Mouse (Mus musculus): Measurements from ENCODE around the gene Il24. TPM values are rescaled to one million over a fixed set of nuclear protein-coding genes. Genes with fewer than 3 reads are reported as not detected.

Il24 gene
- polyA plus RNA-seq (2012; rRNA removed) = not detected in 2 replicates

GRCm38 (mm10) chr1:130887354-130887753 lies at the start of gene Il24:
Il24 (minus strand) TSS chr1:130887454.
- Histone ChIP-seq H3K36me3 (ENCODE audit: control insufficient read depth, insufficient read depth, low read length) (no peaks in the 10 kb centered on the region), H3K27ac (ENCODE audit: control insufficient read depth, insufficient read depth, low read depth, low read length) (no peak within 1 kb of the TSS), H3K27me3 (ENCODE audit: control insufficient read depth, insufficient read depth, low read length) (no peaks in the 10 kb centered on the region), H3K4me1 (ENCODE audit: control insufficient read depth, insufficient read depth, low read length) (no peaks in the 10 kb centered on the region), H3K4me3 (ENCODE audit: control insufficient read depth, low read depth, low read length) (no peak within 1 kb of the TSS)
- TF ChIP-seq POLR2A (IDR thresholded peaks at IDR 0.05; ENCODE audit: control insufficient read depth, low read depth, low read length) = no peak
- TF ChIP-seq CTCF (IDR thresholded peaks at IDR 0.05; ENCODE audit: control insufficient read depth, insufficient read depth, insufficient replicate concordance, low read depth, low read length) = no peak

- no peak for TF ChIP-seq CTCF (IDR thresholded peaks at IDR 0.05; ENCODE audit: control insufficient read depth, insufficient read depth, insufficient replicate concordance, low read depth, low read length)
- no peak for TF ChIP-seq POLR2A (IDR thresholded peaks at IDR 0.05; ENCODE audit: control insufficient read depth, low read depth, low read length)
- Histone ChIP-seq H3K4me1 (ENCODE audit: control insufficient read depth, insufficient read depth, low read length) (no peaks in the 10 kb centered on the region), H3K27me3 (ENCODE audit: control insufficient read depth, insufficient read depth, low read length) (no peaks in the 10 kb centered on the region), H3K27ac (ENCODE audit: control insufficient read depth, insufficient read depth, low read depth, low read length) (no peak overlapping the region), H3K36me3 (ENCODE audit: control insufficient read depth, insufficient read depth, low read length) (no peaks in the 10 kb centered on the region), H3K4me3 (ENCODE audit: control insufficient read depth, low read depth, low read length) (no peak overlapping the region)
These were observed 49.1 kb upstream of the Il24 start for GRCm38 (mm10) chr1:130936351-130936750.

- no peaks in the 10 kb centered on the region for H3K27me3 ChIP-seq (ENCODE audit: control insufficient read depth, insufficient read depth, low read length)
- H3K27ac ChIP-seq (ENCODE audit: control insufficient read depth, insufficient read depth, low read depth, low read length) = no peak overlapping the region
- TF ChIP-seq POLR2A (IDR thresholded peaks at IDR 0.05; ENCODE audit: control insufficient read depth, low read depth, low read length) (no peak), CTCF (IDR thresholded peaks at IDR 0.05; ENCODE audit: control insufficient read depth, insufficient read depth, insufficient replicate concordance, low read depth, low read length) (no peak; the same call in 1 of the 2 replicates)
- H3K36me3 ChIP-seq (ENCODE audit: control insufficient read depth, insufficient read depth, low read length) = no peaks in the 10 kb centered on the region
- no peaks in the 10 kb centered on the region for H3K4me1 ChIP-seq (ENCODE audit: control insufficient read depth, insufficient read depth, low read length)
- no peak overlapping the region for H3K4me3 ChIP-seq (ENCODE audit: control insufficient read depth, low read depth, low read length)
These were observed 39.2 kb upstream of the Il24 start for GRCm38 (mm10) chr1:130926484-130926883.

- Histone ChIP-seq H3K27ac (ENCODE audit: control insufficient read depth, insufficient read depth, low read depth, low read length) (no peak overlapping the region), H3K36me3 (ENCODE audit: control insufficient read depth, insufficient read depth, low read length) (no peaks in the 10 kb centered on the region), H3K4me3 (ENCODE audit: control insufficient read depth, low read depth, low read length) (no peak overlapping the region), H3K27me3 (ENCODE audit: control insufficient read depth, insufficient read depth, low read length) (no peaks in the 10 kb centered on the region), H3K4me1 (ENCODE audit: control insufficient read depth, insufficient read depth, low read length) (no peaks in the 10 kb centered on the region)
- TF ChIP-seq POLR2A (IDR thresholded peaks at IDR 0.05; ENCODE audit: control insufficient read depth, low read depth, low read length) (no peak), CTCF (IDR thresholded peaks at IDR 0.05; ENCODE audit: control insufficient read depth, insufficient read depth, insufficient replicate concordance, low read depth, low read length) (no peak)
These were observed 31.2 kb upstream of the Il24 start for GRCm38 (mm10) chr1:130918323-130918980.

GRCm38 (mm10) chr1:130911401-130912010 lies 24.3 kb upstream of the Il24 start, which contains the start of gene Il20:
Il20 (minus strand) TSS chr1:130911451.
- TF ChIP-seq CTCF (IDR thresholded peaks at IDR 0.05; ENCODE audit: control insufficient read depth, insufficient read depth, insufficient replicate concordance, low read depth, low read length) = no peak
- no peaks in the 10 kb centered on the region for H3K27me3 ChIP-seq (ENCODE audit: control insufficient read depth, insufficient read depth, low read length)
- H3K4me3 ChIP-seq (ENCODE audit: control insufficient read depth, low read depth, low read length) = no peak within 1 kb of the TSS
- H3K4me1 ChIP-seq (ENCODE audit: control insufficient read depth, insufficient read depth, low read length) = no peaks in the 10 kb centered on the region
- H3K27ac ChIP-seq (ENCODE audit: control insufficient read depth, insufficient read depth, low read depth, low read length) = no peak within 1 kb of the TSS
- no peaks in the 10 kb centered on the region for H3K36me3 ChIP-seq (ENCODE audit: control insufficient read depth, insufficient read depth, low read length)

- H3K27me3 ChIP-seq (ENCODE audit: control insufficient read depth, insufficient read depth, low read length) = no peaks in the 10 kb centered on the region
- no peak overlapping the region for H3K4me3 ChIP-seq (ENCODE audit: control insufficient read depth, low read depth, low read length)
- TF ChIP-seq CTCF (IDR thresholded peaks at IDR 0.05; ENCODE audit: control insufficient read depth, insufficient read depth, insufficient replicate concordance, low read depth, low read length) = no peak
- no peak for TF ChIP-seq POLR2A (IDR thresholded peaks at IDR 0.05; ENCODE audit: control insufficient read depth, low read depth, low read length)
- no peak overlapping the region for H3K27ac ChIP-seq (ENCODE audit: control insufficient read depth, insufficient read depth, low read depth, low read length)
- H3K36me3 ChIP-seq (ENCODE audit: control insufficient read depth, insufficient read depth, low read length) = no peaks in the 10 kb centered on the region
- no peaks in the 10 kb centered on the region for H3K4me1 ChIP-seq (ENCODE audit: control insufficient read depth, insufficient read depth, low read length)
These were observed 15.3 kb upstream of the Il24 start for GRCm38 (mm10) chr1:130902505-130902904.

- Histone ChIP-seq H3K27me3 (ENCODE audit: control insufficient read depth, insufficient read depth, low read length) (no peaks in the 10 kb centered on the region), H3K4me1 (ENCODE audit: control insufficient read depth, insufficient read depth, low read length) (no peaks in the 10 kb centered on the region), H3K36me3 (ENCODE audit: control insufficient read depth, insufficient read depth, low read length) (no peaks in the 10 kb centered on the region), H3K4me3 (ENCODE audit: control insufficient read depth, low read depth, low read length) (no peak overlapping the region), H3K27ac (ENCODE audit: control insufficient read depth, insufficient read depth, low read depth, low read length) (no peak overlapping the region)
- TF ChIP-seq POLR2A (IDR thresholded peaks at IDR 0.05; ENCODE audit: control insufficient read depth, low read depth, low read length) (no peak), CTCF (IDR thresholded peaks at IDR 0.05; ENCODE audit: control insufficient read depth, insufficient read depth, insufficient replicate concordance, low read depth, low read length) (no peak)
These were observed 7.2 kb upstream of the Il24 start for GRCm38 (mm10) chr1:130894468-130894867.
